Mouse (Mus musculus): Measurements from ENCODE around the gene Trim3. TPM values are rescaled to one million over a fixed set of nuclear protein-coding genes. Genes with fewer than 3 reads are reported as not detected.

Trim3 gene
- 0.06 and 0.10 TPM in 2 replicates for polyA plus RNA-seq (2012)

- TF ChIP-seq TAL1 (IDR thresholded peaks at IDR 0.05; ENCODE audit: low read length), result no peak
- TF ChIP-seq GATA1 (IDR thresholded peaks at IDR 0.05; ENCODE audit: low read length), result no peak
- H3K4me1 ChIP-seq (ENCODE audit: control insufficient read depth), result peaks cover 38% of the 10 kb centered on the region
These were observed at the start of gene Trim3 for GRCm38 (mm10) chr7:105633127-105633800. TSS of gene Trim3 (minus strand) at chr7:105633571.

GRCm38 (mm10) chr7:105650639-105651435, 17.5 kb upstream of the Trim3 start, which contains the start of gene Dnhd1:
TSS of gene Dnhd1 (plus strand) at chr7:105650827.
- H3K27me3 ChIP-seq (ENCODE audit: control insufficient read depth), result no peaks in the 10 kb centered on the region
- no peaks in the 10 kb centered on the region; the same call in 1 of the 2 replicates for H3K36me3 ChIP-seq (ENCODE audit: control insufficient read depth)
- no peak for TF ChIP-seq GATA1 (IDR thresholded peaks at IDR 0.05; ENCODE audit: low read length)
- TF ChIP-seq TAL1 (IDR thresholded peaks at IDR 0.05; ENCODE audit: low read length), result no peak
- no peaks in the 10 kb centered on the region for H3K9me3 ChIP-seq (ENCODE audit: control insufficient read depth, low read length)
- peaks cover 12% of the 10 kb centered on the region for H3K4me1 ChIP-seq (ENCODE audit: control insufficient read depth)
- H3K4me3 ChIP-seq (replicated peaks), result peak within 1 kb of the TSS; percentile 63

More at GRCm38 (mm10) chr7:105633127-105633800, at the start of gene Trim3:
- H3K4me3 ChIP-seq (replicated peaks), result peak within 1 kb of the TSS; percentile 68
- H3K36me3 ChIP-seq (ENCODE audit: control insufficient read depth), result peaks cover 26% of the 10 kb centered on the region
- no peaks in the 10 kb centered on the region for H3K9me3 ChIP-seq (ENCODE audit: control insufficient read depth, low read length)
- H3K27me3 ChIP-seq (ENCODE audit: control insufficient read depth), result peaks cover 33% of the 10 kb centered on the region

DNA sequence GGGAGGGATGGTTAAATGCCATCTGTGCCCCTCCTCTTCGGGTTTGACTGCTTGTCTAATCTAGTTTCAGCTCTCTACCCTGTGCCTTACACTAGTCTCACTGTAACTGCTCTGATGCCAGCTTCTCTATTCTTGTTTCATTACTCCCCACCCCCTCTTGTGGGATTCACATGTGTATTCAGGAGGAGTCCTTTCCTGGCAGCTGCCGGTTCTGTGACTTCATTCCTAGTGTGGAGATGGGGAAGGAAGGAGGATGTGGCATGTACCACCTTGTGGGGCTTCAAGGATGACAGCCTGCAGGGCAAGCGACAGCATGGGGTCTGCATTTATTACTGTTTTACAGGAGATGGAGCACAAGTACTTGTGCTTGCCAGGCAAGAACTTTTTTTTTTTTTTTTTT, 8.6 kb upstream of the Trim3 start:
- H3K9me3 ChIP-seq (ENCODE audit: control insufficient read depth, low read length), result no peaks in the 10 kb centered on the region
- H3K27me3 ChIP-seq (ENCODE audit: control insufficient read depth), result no peaks in the 10 kb centered on the region
- peak overlapping the region; percentile 8 for H3K4me3 ChIP-seq (replicated peaks)
- peaks cover 34% of the 10 kb centered on the region for H3K4me1 ChIP-seq (ENCODE audit: control insufficient read depth)
- peaks cover 43% of the 10 kb centered on the region for H3K36me3 ChIP-seq (ENCODE audit: control insufficient read depth)
- TF ChIP-seq GATA1 (IDR thresholded peaks at IDR 0.05; ENCODE audit: low read length) (no peak), TAL1 (IDR thresholded peaks at IDR 0.05; ENCODE audit: low read length) (no peak)

DNA sequence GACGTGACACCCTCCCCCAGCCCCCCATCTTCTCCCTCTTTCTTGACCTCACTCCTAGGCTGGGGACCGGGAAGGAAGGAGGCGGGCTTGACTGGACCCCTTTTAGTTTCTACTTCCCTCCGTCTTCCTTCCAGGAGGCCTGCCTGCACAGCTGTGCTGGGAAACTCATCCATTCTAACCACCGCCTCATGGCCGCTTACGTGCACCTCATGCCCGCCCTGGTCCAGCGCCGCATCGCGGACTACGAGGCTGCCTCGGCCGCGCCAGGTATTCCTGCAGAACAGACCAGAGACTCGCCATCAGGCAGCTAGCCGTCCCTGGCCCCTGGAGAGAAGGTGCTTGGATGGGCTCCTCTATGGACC, 7.5 kb upstream of the Trim3 start:
- peaks cover 42% of the 10 kb centered on the region for H3K4me1 ChIP-seq (ENCODE audit: control insufficient read depth)
- no peaks in the 10 kb centered on the region for H3K9me3 ChIP-seq (ENCODE audit: control insufficient read depth, low read length)
- H3K27me3 ChIP-seq (ENCODE audit: control insufficient read depth), result no peaks in the 10 kb centered on the region
- H3K4me3 ChIP-seq (replicated peaks), result peak overlapping the region; percentile 73
- H3K36me3 ChIP-seq (ENCODE audit: control insufficient read depth), result peaks cover 53% of the 10 kb centered on the region
- TF ChIP-seq TAL1 (IDR thresholded peaks at IDR 0.05; ENCODE audit: low read length) (no peak), GATA1 (IDR thresholded peaks at IDR 0.05; ENCODE audit: low read length) (no peak)

DNA sequence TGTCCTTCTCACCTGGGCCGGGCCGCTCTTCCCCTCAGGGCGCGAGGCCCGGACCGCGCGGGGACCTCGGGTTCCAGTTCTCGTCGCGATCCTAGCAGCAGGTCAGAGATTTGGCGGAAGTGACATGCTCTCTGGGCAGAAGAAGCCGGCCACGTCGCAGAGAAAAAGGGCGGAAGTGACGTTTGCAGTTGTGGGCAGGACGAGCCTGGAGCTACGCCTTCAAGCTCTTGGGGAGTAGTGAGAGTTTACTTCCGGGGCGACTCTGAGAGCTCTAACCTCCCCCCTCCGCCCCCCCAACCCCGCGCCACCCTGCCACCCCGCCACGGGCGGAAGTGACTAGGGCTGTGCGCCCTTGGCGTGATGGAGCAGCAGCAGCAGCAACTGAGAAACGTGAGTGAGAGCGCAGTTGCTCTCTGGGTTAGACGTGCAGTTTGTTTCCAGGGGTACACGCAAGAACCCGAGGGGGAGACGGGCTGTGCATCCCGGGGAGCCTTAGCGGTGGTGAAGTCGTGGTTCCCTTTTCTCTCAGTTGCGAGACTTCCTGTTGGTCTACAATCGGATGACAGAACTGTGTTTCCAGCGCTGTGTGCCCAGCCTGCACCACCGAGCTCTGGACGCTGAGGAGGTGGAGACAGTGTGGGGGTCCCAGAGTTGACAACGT, 7.0 kb upstream of the Trim3 start, which contains the start of the genes Arfip2 and Gm45799:
Gene Arfip2 (minus strand): TSS at position 184 of the 661 bp plus-strand sequence.
Gene Gm45799 (plus strand): TSS at position 320 of the 661 bp plus-strand sequence.
- H3K4me3 ChIP-seq (replicated peaks), result peak within 1 kb of the TSS; percentile 73
- no peaks in the 10 kb centered on the region for H3K9me3 ChIP-seq (ENCODE audit: control insufficient read depth, low read length)
- peaks cover 57% of the 10 kb centered on the region for H3K36me3 ChIP-seq (ENCODE audit: control insufficient read depth)
- peaks cover 47% of the 10 kb centered on the region for H3K4me1 ChIP-seq (ENCODE audit: control insufficient read depth)
- no peak for TF ChIP-seq TAL1 (IDR thresholded peaks at IDR 0.05; ENCODE audit: low read length)
- TF ChIP-seq GATA1 (IDR thresholded peaks at IDR 0.05; ENCODE audit: low read length), result no peak
- H3K27me3 ChIP-seq (ENCODE audit: control insufficient read depth), result no peaks in the 10 kb centered on the region

DNA sequence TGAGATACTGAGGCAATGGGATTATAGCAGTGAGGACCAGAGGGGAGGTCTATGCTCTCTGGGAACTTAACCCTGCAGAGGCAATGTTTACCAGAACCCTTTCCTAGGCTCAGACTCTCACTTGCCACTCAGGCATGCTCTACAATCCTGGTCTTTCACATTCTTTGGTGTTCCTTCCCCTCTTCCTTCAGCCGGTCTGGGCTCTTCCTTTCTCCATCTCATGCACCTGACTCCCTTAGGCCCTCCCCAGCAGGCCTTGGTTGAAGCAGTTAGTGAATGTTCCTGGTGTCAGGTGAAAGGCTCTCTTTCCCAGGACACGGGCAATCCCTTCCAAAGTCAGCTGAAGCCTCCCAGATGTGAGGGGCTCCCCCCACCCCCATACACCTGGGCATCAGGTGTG, 6.4 kb upstream of the Trim3 start, which contains the start of gene Timm10b:
Gene Timm10b (plus strand): TSS at position 301 of the 400 bp plus-strand sequence.
- H3K4me3 ChIP-seq (replicated peaks), result peak within 1 kb of the TSS; percentile 73
- no peaks in the 10 kb centered on the region for H3K27me3 ChIP-seq (ENCODE audit: control insufficient read depth)
- TF ChIP-seq TAL1 (IDR thresholded peaks at IDR 0.05; ENCODE audit: low read length) (no peak), GATA1 (IDR thresholded peaks at IDR 0.05; ENCODE audit: low read length) (no peak)
- no peaks in the 10 kb centered on the region for H3K9me3 ChIP-seq (ENCODE audit: control insufficient read depth, low read length)
- peaks cover 51% of the 10 kb centered on the region for H3K4me1 ChIP-seq (ENCODE audit: control insufficient read depth)
- H3K36me3 ChIP-seq (ENCODE audit: control insufficient read depth), result peaks cover 54% of the 10 kb centered on the region

- H3K9me3 ChIP-seq (ENCODE audit: control insufficient read depth, low read length), result no peaks in the 10 kb centered on the region
- peak overlapping the region; percentile 73 for H3K4me3 ChIP-seq (replicated peaks)
- peaks cover 55% of the 10 kb centered on the region for H3K4me1 ChIP-seq (ENCODE audit: control insufficient read depth)
- peaks cover 53% of the 10 kb centered on the region for H3K36me3 ChIP-seq (ENCODE audit: control insufficient read depth)
- TF ChIP-seq TAL1 (IDR thresholded peaks at IDR 0.05; ENCODE audit: low read length) (no peak), GATA1 (IDR thresholded peaks at IDR 0.05; ENCODE audit: low read length) (no peak)
- no peaks in the 10 kb centered on the region for H3K27me3 ChIP-seq (ENCODE audit: control insufficient read depth)
These were observed 5.9 kb upstream of the Trim3 start for GRCm38 (mm10) chr7:105639304-105639703.

GRCm38 (mm10) chr7:105638776-105639175, 5.4 kb upstream of the Trim3 start:
- Histone ChIP-seq H3K36me3 (ENCODE audit: control insufficient read depth) (peaks cover 48% of the 10 kb centered on the region), H3K4me3 (replicated peaks) (no peak overlapping the region), H3K4me1 (ENCODE audit: control insufficient read depth) (peaks cover 60% of the 10 kb centered on the region), H3K27me3 (ENCODE audit: control insufficient read depth) (peaks cover 2% of the 10 kb centered on the region), H3K9me3 (ENCODE audit: control insufficient read depth, low read length) (no peaks in the 10 kb centered on the region)
- TF ChIP-seq GATA1 (IDR thresholded peaks at IDR 0.05; ENCODE audit: low read length) (no peak), TAL1 (IDR thresholded peaks at IDR 0.05; ENCODE audit: low read length) (no peak)

All from erythroblast, embryonic 14.5 days (primary cell).